Mouse (Mus musculus): ENCODE measurements around the gene Acsl1. TPM values are rescaled to one million over a fixed set of nuclear protein-coding genes. Genes with fewer than 3 reads are reported as not detected.

Acsl1 gene
- polyA plus RNA-seq, 1 experiment from 2014 or later: 20.3 TPM

GRCm38 (mm10) chr8:46474120-46474519 is 3.3 kb downstream of the Acsl1 start:
- Histone ChIP-seq H3K9ac (ENCODE audit: low read length) (no peak overlapping the region), H3K4me1 (replicated peaks; ENCODE audit: control insufficient read depth, insufficient read depth, low read length) (peaks cover 10% of the 10 kb centered on the region), H3K36me3 (ENCODE audit: control insufficient read depth, insufficient read depth, low read length) (no peaks in the 10 kb centered on the region), H3K27ac (ENCODE audit: low read length) (no peak overlapping the region), H3K4me3 (ENCODE audit: low read length) (no peak overlapping the region), H3K4me2 (ENCODE audit: low read depth, low read length) (no peak overlapping the region), H3K27me3 (ENCODE audit: control insufficient read depth, insufficient read depth, low read depth, low read length) (no peaks in the 10 kb centered on the region), H3K9me3 (ENCODE audit: control insufficient read depth, low read length) (no peaks in the 10 kb centered on the region)
- WGBS: 88% methylated on average over 3 of the region's 3 CpGs
- ATAC-seq (ENCODE audit: low read depth): no peak

GRCm38 (mm10) chr8:46474634-46475033 is 3.8 kb downstream of the Acsl1 start:
- ATAC-seq (ENCODE audit: low read depth): no peak
- 80% methylated on average over 6 of the region's 6 CpGs for WGBS
- no peaks in the 10 kb centered on the region for H3K27me3 ChIP-seq (ENCODE audit: control insufficient read depth, insufficient read depth, low read depth, low read length)

GRCm38 (mm10) chr8:46475404-46475803 is 4.6 kb downstream of the Acsl1 start:
- H3K4me2 ChIP-seq (ENCODE audit: low read depth, low read length): no peak overlapping the region
- WGBS: 70% methylated on average over 11 of the region's 11 CpGs
- H3K36me3 ChIP-seq (ENCODE audit: control insufficient read depth, insufficient read depth, low read length): no peaks in the 10 kb centered on the region
- H3K9me3 ChIP-seq (ENCODE audit: control insufficient read depth, low read length): no peaks in the 10 kb centered on the region
- H3K27ac ChIP-seq (ENCODE audit: low read length): peak overlapping the region; percentile 56
- H3K27me3 ChIP-seq (ENCODE audit: control insufficient read depth, insufficient read depth, low read depth, low read length): no peaks in the 10 kb centered on the region
- ATAC-seq (ENCODE audit: low read depth): no peak
- peaks cover 20% of the 10 kb centered on the region for H3K4me1 ChIP-seq (replicated peaks; ENCODE audit: control insufficient read depth, insufficient read depth, low read length)
- H3K9ac ChIP-seq (ENCODE audit: low read length): no peak overlapping the region
- H3K4me3 ChIP-seq (ENCODE audit: low read length): no peak overlapping the region

More at GRCm38 (mm10) chr8:46474634-46475033, 3.8 kb downstream of the Acsl1 start:
- Histone ChIP-seq H3K9ac (ENCODE audit: low read length) (no peak overlapping the region), H3K36me3 (ENCODE audit: control insufficient read depth, insufficient read depth, low read length) (no peaks in the 10 kb centered on the region), H3K4me2 (ENCODE audit: low read depth, low read length) (no peak overlapping the region), H3K4me1 (replicated peaks; ENCODE audit: control insufficient read depth, insufficient read depth, low read length) (peaks cover 13% of the 10 kb centered on the region), H3K4me3 (ENCODE audit: low read length) (no peak overlapping the region), H3K27ac (ENCODE audit: low read length) (no peak overlapping the region), H3K9me3 (ENCODE audit: control insufficient read depth, low read length) (no peaks in the 10 kb centered on the region)

- Histone ChIP-seq H3K9ac (ENCODE audit: low read length) (no peak overlapping the region), H3K27me3 (ENCODE audit: control insufficient read depth, insufficient read depth, low read depth, low read length) (no peaks in the 10 kb centered on the region), H3K27ac (ENCODE audit: low read length) (no peak overlapping the region), H3K4me2 (ENCODE audit: low read depth, low read length) (no peak overlapping the region), H3K36me3 (ENCODE audit: control insufficient read depth, insufficient read depth, low read length) (no peaks in the 10 kb centered on the region), H3K4me1 (replicated peaks; ENCODE audit: control insufficient read depth, insufficient read depth, low read length) (peaks cover 21% of the 10 kb centered on the region), H3K4me3 (ENCODE audit: low read length) (no peak overlapping the region), H3K9me3 (ENCODE audit: control insufficient read depth, low read length) (no peaks in the 10 kb centered on the region)
- ATAC-seq (ENCODE audit: low read depth): no peak
- 86% methylated on average over 3 of the region's 3 CpGs for WGBS
Observed at GRCm38 (mm10) chr8:46475942-46476341, 5.1 kb downstream of the Acsl1 start.

- no peak for ATAC-seq (ENCODE audit: low read depth)
- H3K27ac ChIP-seq (ENCODE audit: low read length): peak overlapping the region; percentile 29
Observed at GRCm38 (mm10) chr8:46477747-46478458, 7.1 kb downstream of the Acsl1 start.

GRCm38 (mm10) chr8:46478783-46479182 is 7.9 kb downstream of the Acsl1 start:
- H3K27ac ChIP-seq (ENCODE audit: low read length): no peak overlapping the region
- no peak overlapping the region for H3K4me2 ChIP-seq (ENCODE audit: low read depth, low read length)
- no peak overlapping the region for H3K4me3 ChIP-seq (ENCODE audit: low read length)
- no peaks in the 10 kb centered on the region for H3K9me3 ChIP-seq (ENCODE audit: control insufficient read depth, low read length)
- WGBS: 58% methylated on average over 10 of the region's 10 CpGs
- no peak overlapping the region for H3K9ac ChIP-seq (ENCODE audit: low read length)
- no peaks in the 10 kb centered on the region for H3K27me3 ChIP-seq (ENCODE audit: control insufficient read depth, insufficient read depth, low read depth, low read length)
- no peaks in the 10 kb centered on the region for H3K36me3 ChIP-seq (ENCODE audit: control insufficient read depth, insufficient read depth, low read length)
- peaks cover 16% of the 10 kb centered on the region for H3K4me1 ChIP-seq (replicated peaks; ENCODE audit: control insufficient read depth, insufficient read depth, low read length)
- ATAC-seq (ENCODE audit: low read depth): peak; percentile 61

More at GRCm38 (mm10) chr8:46477747-46478458, 7.1 kb downstream of the Acsl1 start:
- Histone ChIP-seq H3K4me3 (ENCODE audit: low read length) (no peak overlapping the region), H3K9ac (ENCODE audit: low read length) (no peak overlapping the region), H3K9me3 (ENCODE audit: control insufficient read depth, low read length) (no peaks in the 10 kb centered on the region), H3K36me3 (ENCODE audit: control insufficient read depth, insufficient read depth, low read length) (no peaks in the 10 kb centered on the region), H3K4me2 (ENCODE audit: low read depth, low read length) (no peak overlapping the region), H3K4me1 (replicated peaks; ENCODE audit: control insufficient read depth, insufficient read depth, low read length) (peaks cover 16% of the 10 kb centered on the region), H3K27me3 (ENCODE audit: control insufficient read depth, insufficient read depth, low read depth, low read length) (no peaks in the 10 kb centered on the region)
- WGBS: 60% methylated on average over 9 of the region's 9 CpGs

- H3K27me3 ChIP-seq (ENCODE audit: control insufficient read depth, insufficient read depth, low read depth, low read length): no peaks in the 10 kb centered on the region
- H3K9ac ChIP-seq (ENCODE audit: low read length): no peak overlapping the region
- H3K27ac ChIP-seq (ENCODE audit: low read length): 0 out of 2 replicates have a peak overlapping the region, but pooled peaks have one; percentile 8
- no peaks in the 10 kb centered on the region for H3K9me3 ChIP-seq (ENCODE audit: control insufficient read depth, low read length)
- no peak overlapping the region for H3K4me2 ChIP-seq (ENCODE audit: low read depth, low read length)
- H3K36me3 ChIP-seq (ENCODE audit: control insufficient read depth, insufficient read depth, low read length): no peaks in the 10 kb centered on the region
- H3K4me3 ChIP-seq (ENCODE audit: low read length): no peak overlapping the region
- peak; percentile 33; the same call in 1 of the 2 replicates for ATAC-seq (ENCODE audit: low read depth)
- peaks cover 24% of the 10 kb centered on the region for H3K4me1 ChIP-seq (replicated peaks; ENCODE audit: control insufficient read depth, insufficient read depth, low read length)
- 23% methylated on average over 7 of the region's 7 CpGs for WGBS
Observed at GRCm38 (mm10) chr8:46479794-46480532, 9.1 kb downstream of the Acsl1 start.

GRCm38 (mm10) chr8:46480533-46480900 is 9.7 kb downstream of the Acsl1 start:
- no peak overlapping the region for H3K4me2 ChIP-seq (ENCODE audit: low read depth, low read length)
- H3K9me3 ChIP-seq (ENCODE audit: control insufficient read depth, low read length): no peaks in the 10 kb centered on the region
- no peak overlapping the region for H3K27ac ChIP-seq (ENCODE audit: low read length)
- H3K27me3 ChIP-seq (ENCODE audit: control insufficient read depth, insufficient read depth, low read depth, low read length): no peaks in the 10 kb centered on the region
- no peak overlapping the region for H3K4me3 ChIP-seq (ENCODE audit: low read length)
- peaks cover 24% of the 10 kb centered on the region for H3K4me1 ChIP-seq (replicated peaks; ENCODE audit: control insufficient read depth, insufficient read depth, low read length)
- ATAC-seq (ENCODE audit: low read depth): no peak
- H3K36me3 ChIP-seq (ENCODE audit: control insufficient read depth, insufficient read depth, low read length): no peaks in the 10 kb centered on the region
- 37% methylated on average over 6 of the region's 6 CpGs for whole genome bisulfite sequencing
- no peak overlapping the region for H3K9ac ChIP-seq (ENCODE audit: low read length)

GRCm38 (mm10) chr8:46482771-46483170 is 11.9 kb downstream of the Acsl1 start:
- 65% methylated on average over 4 of the region's 4 CpGs for WGBS
- H3K27ac ChIP-seq (ENCODE audit: low read length): no peak overlapping the region
- H3K4me3 ChIP-seq (ENCODE audit: low read length): no peak overlapping the region
- no peaks in the 10 kb centered on the region for H3K27me3 ChIP-seq (ENCODE audit: control insufficient read depth, insufficient read depth, low read depth, low read length)
- H3K4me1 ChIP-seq (replicated peaks; ENCODE audit: control insufficient read depth, insufficient read depth, low read length): peaks cover 22% of the 10 kb centered on the region
- no peak overlapping the region for H3K4me2 ChIP-seq (ENCODE audit: low read depth, low read length)
- no peaks in the 10 kb centered on the region for H3K9me3 ChIP-seq (ENCODE audit: control insufficient read depth, low read length)
- H3K36me3 ChIP-seq (ENCODE audit: control insufficient read depth, insufficient read depth, low read length): no peaks in the 10 kb centered on the region
- no peak for ATAC-seq (ENCODE audit: low read depth)
- H3K9ac ChIP-seq (ENCODE audit: low read length): no peak overlapping the region
